Mouse (Mus musculus) NIH3T3 (cell line): Measurements from ENCODE around the gene Fut2.

Experiments
- DNase-seq: peaks from one replicate; pipeline ENCODE4 v3.0.0-alpha.2; 2012; ENCODE audit warnings: low read depth

The Fut2 gene

GRCm38 (mm10) chr7:45638623-45639401, 27.4 kb downstream of the Fut2 start:
- DNase-seq = peak; percentile 94

GRCm38 (mm10) chr7:45637710-45638109, 28.5 kb downstream of the Fut2 start:
- DNase-seq = no peak

DNA sequence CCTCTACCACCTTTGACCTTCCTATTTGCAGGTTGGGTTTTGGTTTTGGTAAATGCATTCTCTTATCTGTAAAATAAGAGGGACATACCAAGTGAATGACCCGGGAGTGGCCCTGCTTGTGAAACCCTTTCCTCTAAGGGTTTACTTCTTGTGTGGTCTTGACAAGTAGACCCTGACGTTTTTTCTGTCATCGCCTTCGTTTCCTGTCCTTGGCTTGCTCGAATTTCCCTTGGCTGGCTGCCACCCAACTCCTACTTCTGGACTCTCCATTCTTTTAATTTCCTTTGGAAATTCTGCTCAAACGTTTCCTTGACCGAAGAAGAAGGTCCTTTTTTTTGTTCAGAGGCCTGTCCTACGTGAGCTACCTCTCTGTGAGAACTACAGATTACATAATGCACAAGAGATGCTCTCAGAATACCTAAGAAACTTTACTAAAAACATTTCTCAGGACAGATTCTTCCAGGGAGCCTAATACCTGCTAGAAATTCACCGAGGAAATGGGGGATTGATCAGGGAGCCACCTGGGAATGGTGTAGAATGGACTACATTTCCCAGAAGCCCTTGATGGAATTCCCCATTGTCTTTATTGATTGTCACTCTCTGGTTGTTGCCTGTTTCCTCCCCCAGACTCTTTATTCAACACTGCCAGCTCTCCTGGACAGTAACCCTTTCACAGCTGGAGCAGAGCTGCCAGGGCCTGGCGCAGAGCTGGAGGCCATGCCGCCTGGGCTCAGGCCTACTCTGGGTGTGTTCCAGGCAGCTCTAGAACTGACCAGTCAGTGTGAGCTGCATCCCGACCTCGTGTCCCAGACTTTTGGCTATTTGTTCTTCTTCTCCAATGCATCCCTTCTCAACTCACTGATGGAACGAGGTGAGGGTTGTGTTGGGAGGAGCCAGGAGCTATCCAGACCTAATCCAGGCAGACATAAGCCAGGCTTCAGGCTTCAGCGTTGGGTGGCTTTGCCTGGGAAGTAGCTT, 30.2 kb downstream of the Fut2 start:
- DNase-seq = no peak

DNA sequence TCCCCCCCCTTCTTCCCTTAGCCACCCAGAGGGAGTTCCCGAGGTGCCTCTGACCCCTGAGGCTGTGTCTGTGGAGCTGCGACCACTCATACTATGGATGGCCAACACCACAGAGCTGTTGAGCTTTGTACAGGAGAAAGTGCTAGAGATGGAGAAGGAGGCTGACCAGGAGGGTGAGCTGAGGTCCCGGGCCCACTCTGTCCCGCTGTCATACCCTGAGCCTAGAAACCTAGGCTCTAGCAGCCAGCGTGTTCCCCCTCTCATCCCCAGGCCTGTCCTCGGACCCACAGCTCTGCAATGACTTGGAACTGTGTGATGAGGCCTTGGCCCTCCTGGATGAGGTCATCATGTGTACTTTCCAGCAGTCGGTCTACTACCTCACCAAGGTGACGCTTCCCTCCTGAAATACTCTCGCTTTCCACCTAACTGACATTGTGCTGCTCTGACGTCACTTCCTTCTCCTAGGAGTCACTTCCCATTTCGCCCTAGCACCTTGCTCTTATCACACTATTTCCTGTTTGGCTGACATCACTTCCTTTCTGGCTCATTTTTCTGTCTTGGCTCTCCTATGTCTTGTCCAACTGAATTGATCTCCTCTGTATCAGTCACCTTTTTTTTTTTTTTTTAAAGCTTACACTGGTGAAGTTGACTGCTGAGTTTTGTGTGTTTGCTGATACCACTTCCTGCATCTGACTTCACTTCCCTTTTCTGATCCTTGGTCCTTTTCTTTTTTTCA, 31.1 kb downstream of the Fut2 start:
- DNase-seq = no peak

- no peak for DNase-seq
Observed at GRCm38 (mm10) chr7:45632499-45632898, 33.7 kb downstream of the Fut2 start.

- no peak for DNase-seq
Observed at GRCm38 (mm10) chr7:45630064-45630907, 35.9 kb downstream of the Fut2 start.

GRCm38 (mm10) chr7:45628364-45629294, 37.6 kb downstream of the Fut2 start:
- no peak for DNase-seq

- DNase-seq = no peak
Observed at GRCm38 (mm10) chr7:45627261-45627660, 38.9 kb downstream of the Fut2 start, which contains the start of gene Rasip1. Rasip1 (plus strand) TSS chr7:45627488.

DNA sequence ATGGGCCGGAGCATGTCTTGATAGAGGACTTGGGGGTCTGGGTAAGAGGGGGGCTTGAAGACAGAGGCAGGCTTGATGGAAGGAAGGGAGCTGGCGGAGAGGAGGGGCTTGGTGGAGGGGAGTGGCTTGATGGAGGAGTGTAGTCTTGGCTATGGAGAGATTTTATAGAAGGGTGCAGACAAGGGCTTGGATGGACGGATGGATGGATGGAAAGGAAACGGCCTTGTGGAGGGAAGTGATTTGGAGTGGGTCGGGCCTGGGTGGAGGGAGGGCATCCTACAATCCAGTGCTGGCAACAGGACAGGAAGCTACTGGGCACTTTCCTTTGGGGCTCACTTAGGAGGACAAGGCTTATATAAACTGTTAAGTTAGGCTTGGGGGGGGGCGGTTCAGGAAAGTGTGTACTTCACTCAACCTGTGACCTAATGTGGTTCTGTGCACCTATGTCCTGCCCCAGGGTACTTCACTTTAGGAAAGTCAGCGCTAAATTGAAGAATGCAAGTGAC, 39.6 kb downstream of the Fut2 start:
- no peak for DNase-seq

- DNase-seq = no peak
Observed at GRCm38 (mm10) chr7:45625481-45625880, 40.7 kb downstream of the Fut2 start.

- DNase-seq = no peak
Observed at GRCm38 (mm10) chr7:45624718-45625117, 41.5 kb downstream of the Fut2 start.

- no peak for DNase-seq
Observed at GRCm38 (mm10) chr7:45623507-45623906, 42.7 kb downstream of the Fut2 start.

GRCm38 (mm10) chr7:45621443-45621842, 44.8 kb downstream of the Fut2 start, which contains the start of gene Izumo1:
Izumo1 (plus strand) TSS chr7:45621811.
- DNase-seq = peak; percentile 44

DNA sequence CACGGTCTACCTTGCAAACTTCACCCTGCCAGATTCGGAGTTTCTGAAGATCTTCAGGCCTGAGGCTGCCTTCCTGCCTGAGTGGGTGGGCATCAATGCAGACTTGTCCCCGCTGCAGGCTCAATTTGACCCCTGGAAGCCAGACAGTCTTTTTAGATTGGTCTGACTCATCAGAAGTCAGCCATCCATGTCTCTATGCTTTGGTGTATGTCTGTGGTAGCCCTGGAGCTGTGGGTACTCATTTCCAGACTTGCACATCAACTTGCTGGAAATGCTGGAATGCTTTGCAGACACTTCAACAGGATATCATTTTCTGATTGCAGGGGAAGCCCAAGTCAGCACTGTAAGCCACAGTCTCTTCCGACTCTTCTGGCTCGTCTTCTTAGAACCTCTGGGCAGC, 46.6 kb downstream of the Fut2 start:
- no peak for DNase-seq

DNA sequence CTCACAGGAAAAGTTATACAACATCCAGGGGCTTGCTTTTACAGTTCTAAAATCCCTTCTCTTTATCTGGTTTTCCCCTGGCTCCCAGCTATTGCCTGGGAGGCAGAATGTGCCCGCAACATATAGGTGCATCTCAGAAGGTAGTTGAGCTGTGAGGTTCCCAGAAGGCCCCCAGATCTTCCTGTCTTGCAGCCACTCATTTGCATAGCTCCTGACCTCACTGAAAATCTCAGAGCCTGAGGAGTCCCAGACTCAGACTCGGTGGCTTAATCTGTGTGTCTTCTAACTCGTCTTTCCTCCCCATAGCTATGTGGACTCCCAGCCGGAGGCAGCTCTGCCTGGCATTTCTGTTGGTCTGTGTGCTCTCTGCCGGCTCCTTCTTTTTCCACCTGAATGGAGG, 47.9 kb downstream of the Fut2 start:
- DNase-seq = no peak

- DNase-seq = no peak
Observed at GRCm38 (mm10) chr7:45617042-45617695, 49.0 kb downstream of the Fut2 start, which contains the start of gene Fut1. Fut1 (plus strand) TSS chr7:45617289.

DNA sequence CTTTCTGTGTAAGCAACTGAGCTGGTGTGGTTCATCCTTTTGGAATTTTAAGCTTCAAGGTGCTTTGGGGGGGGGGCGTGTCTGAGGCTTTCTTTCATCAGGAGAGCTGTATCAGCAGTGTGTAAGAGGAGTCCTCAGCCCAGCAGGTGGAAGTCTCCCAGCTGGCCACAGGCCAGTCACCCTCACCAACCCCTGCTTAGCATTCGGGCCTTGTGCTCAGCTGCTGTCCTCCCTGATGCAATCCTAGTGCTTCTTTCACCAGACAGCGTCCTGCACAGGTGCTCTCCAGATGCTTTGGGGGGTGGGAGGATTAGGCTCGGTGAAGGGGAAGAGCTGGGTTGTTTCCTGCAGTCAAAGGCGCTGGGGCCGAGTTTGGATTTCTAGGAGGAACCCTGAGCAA, 49.9 kb downstream of the Fut2 start:
- peak; percentile 75 for DNase-seq

GRCm38 (mm10) chr7:45609511-45609910, 56.7 kb downstream of the Fut2 start:
- DNase-seq = no peak

DNA sequence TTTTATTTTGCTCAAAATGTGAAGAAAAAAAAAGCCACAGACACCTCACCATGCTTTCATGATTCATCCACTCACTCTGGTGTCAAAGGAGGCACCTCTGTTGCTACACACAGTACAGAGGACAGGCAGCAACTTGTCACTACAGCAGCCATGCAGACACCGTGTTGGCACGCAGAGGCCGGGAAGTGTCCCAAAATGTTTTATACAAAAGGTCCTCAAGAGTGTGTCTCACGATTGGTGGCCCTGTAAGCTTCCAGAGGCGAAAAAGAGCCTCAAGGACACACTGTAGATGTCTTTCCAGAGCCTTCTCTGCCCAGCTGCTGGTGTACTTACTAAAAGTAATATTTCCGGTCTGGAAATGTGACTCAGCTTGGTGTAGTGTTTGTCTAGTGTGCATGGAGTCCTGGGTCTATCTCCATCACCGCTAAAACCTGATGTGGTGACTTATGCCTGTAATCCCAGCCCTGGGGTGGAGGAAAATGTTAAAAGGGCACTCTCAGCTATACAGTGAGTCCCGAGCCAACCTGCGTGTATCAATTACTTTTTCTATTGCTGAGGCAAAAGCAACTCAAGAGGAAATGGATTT, 60.4 kb downstream of the Fut2 start:
- DNase-seq = no peak
